Mouse (Mus musculus): Measurements from ENCODE around the gene Dlx2. TPM values are rescaled to one million over a fixed set of nuclear protein-coding genes. Genes with fewer than 3 reads are reported as not detected.

The Dlx2 gene
- polyA plus RNA-seq (2012; rRNA removed), result 0.11 TPM in 1 of 2 replicates, not detected in the other

GRCm38 (mm10) chr2:71546640-71547071, at the start of gene Dlx2:
Gene Dlx2 (minus strand): TSS chr2:71546754.
- Histone ChIP-seq H3K4me3 (ENCODE audit: control insufficient read depth, low read depth, low read length) (peak within 1 kb of the TSS; percentile 66), H3K36me3 (ENCODE audit: control insufficient read depth, insufficient read depth, low read length) (no peaks in the 10 kb centered on the region), H3K27ac (ENCODE audit: control insufficient read depth, insufficient read depth, low read depth, low read length) (no peak within 1 kb of the TSS), H3K4me1 (ENCODE audit: control insufficient read depth, insufficient read depth, low read length) (peaks cover 30% of the 10 kb centered on the region), H3K27me3 (ENCODE audit: control insufficient read depth, insufficient read depth, low read length) (peaks cover 18% of the 10 kb centered on the region)
- TF ChIP-seq POLR2A (IDR thresholded peaks at IDR 0.05; ENCODE audit: control insufficient read depth, low read depth, low read length) (no peak), CTCF (IDR thresholded peaks at IDR 0.05; ENCODE audit: control insufficient read depth, insufficient read depth, insufficient replicate concordance, low read depth, low read length) (no peak)

- Histone ChIP-seq H3K36me3 (ENCODE audit: control insufficient read depth, insufficient read depth, low read length) (no peaks in the 10 kb centered on the region), H3K4me1 (ENCODE audit: control insufficient read depth, insufficient read depth, low read length) (peaks cover 4% of the 10 kb centered on the region; the same call in 1 of the 2 replicates), H3K27ac (ENCODE audit: control insufficient read depth, insufficient read depth, low read depth, low read length) (no peak overlapping the region), H3K27me3 (ENCODE audit: control insufficient read depth, insufficient read depth, low read length) (no peaks in the 10 kb centered on the region), H3K4me3 (ENCODE audit: control insufficient read depth, low read depth, low read length) (no peak overlapping the region)
- TF ChIP-seq POLR2A (IDR thresholded peaks at IDR 0.05; ENCODE audit: control insufficient read depth, low read depth, low read length) (no peak), CTCF (IDR thresholded peaks at IDR 0.05; ENCODE audit: control insufficient read depth, insufficient read depth, insufficient replicate concordance, low read depth, low read length) (no peak)
These were observed 47.9 kb upstream of the Dlx2 start for GRCm38 (mm10) chr2:71594466-71594865.

GRCm38 (mm10) chr2:71589114-71589513, 42.6 kb upstream of the Dlx2 start:
- TF ChIP-seq POLR2A (IDR thresholded peaks at IDR 0.05; ENCODE audit: control insufficient read depth, low read depth, low read length), result no peak
- TF ChIP-seq CTCF (IDR thresholded peaks at IDR 0.05; ENCODE audit: control insufficient read depth, insufficient read depth, insufficient replicate concordance, low read depth, low read length), result no peak
- Histone ChIP-seq H3K4me3 (ENCODE audit: control insufficient read depth, low read depth, low read length) (no peak overlapping the region), H3K4me1 (ENCODE audit: control insufficient read depth, insufficient read depth, low read length) (peaks cover 4% of the 10 kb centered on the region; the same call in 1 of the 2 replicates), H3K36me3 (ENCODE audit: control insufficient read depth, insufficient read depth, low read length) (no peaks in the 10 kb centered on the region), H3K27me3 (ENCODE audit: control insufficient read depth, insufficient read depth, low read length) (no peaks in the 10 kb centered on the region), H3K27ac (ENCODE audit: control insufficient read depth, insufficient read depth, low read depth, low read length) (no peak overlapping the region)

- Histone ChIP-seq H3K27me3 (ENCODE audit: control insufficient read depth, insufficient read depth, low read length) (no peaks in the 10 kb centered on the region), H3K4me1 (ENCODE audit: control insufficient read depth, insufficient read depth, low read length) (peaks cover 6% of the 10 kb centered on the region; the same call in 1 of the 2 replicates), H3K27ac (ENCODE audit: control insufficient read depth, insufficient read depth, low read depth, low read length) (no peak overlapping the region), H3K4me3 (ENCODE audit: control insufficient read depth, low read depth, low read length) (no peak overlapping the region), H3K36me3 (ENCODE audit: control insufficient read depth, insufficient read depth, low read length) (no peaks in the 10 kb centered on the region)
- TF ChIP-seq CTCF (IDR thresholded peaks at IDR 0.05; ENCODE audit: control insufficient read depth, insufficient read depth, insufficient replicate concordance, low read depth, low read length), result no peak
- TF ChIP-seq POLR2A (IDR thresholded peaks at IDR 0.05; ENCODE audit: control insufficient read depth, low read depth, low read length), result no peak
These were observed 34.9 kb upstream of the Dlx2 start for GRCm38 (mm10) chr2:71581488-71581887.

DNA sequence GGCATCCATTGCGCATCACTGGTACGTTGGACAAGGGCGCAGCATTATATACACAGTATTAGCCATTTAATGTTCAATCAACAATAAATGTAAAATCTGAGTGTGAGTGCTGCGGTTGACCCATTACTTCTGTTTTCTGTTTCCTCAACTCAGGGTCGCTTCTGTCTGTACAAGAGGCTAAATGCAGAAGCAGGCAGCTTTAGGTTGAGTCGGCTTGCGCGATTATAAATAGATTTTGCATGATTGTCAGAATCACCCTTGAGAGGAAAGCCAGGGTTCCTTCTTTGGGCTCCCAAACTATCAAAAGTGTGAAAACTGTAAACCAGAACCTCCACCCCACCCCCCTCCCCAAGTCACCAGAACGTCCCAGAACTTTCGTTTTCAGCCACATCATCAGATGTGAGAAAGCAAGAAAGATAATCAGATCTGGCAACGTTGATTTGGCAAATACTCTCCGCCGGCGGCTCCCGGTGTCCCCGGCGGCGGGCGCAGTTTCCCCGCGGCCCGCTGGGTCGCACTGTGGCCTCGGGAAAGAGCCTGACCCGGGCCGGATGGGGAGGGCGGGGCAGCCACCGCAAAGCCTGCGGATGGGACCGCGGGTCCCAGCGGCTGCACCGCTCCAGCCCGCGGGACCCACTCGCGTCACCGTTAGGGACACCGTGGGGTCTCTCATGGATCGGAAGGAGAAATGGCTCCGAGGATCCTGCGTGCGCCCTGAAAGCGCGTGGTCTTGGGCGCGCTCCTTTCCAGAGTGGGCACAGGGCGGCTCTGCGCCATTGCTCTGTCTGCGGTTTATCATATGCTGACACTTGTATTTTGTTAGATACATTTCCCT, 34.3 kb upstream of the Dlx2 start:
- H3K27me3 ChIP-seq (ENCODE audit: control insufficient read depth, insufficient read depth, low read length), result no peaks in the 10 kb centered on the region
- H3K4me3 ChIP-seq (ENCODE audit: control insufficient read depth, low read depth, low read length), result peak overlapping the region; percentile 61
- H3K27ac ChIP-seq (ENCODE audit: control insufficient read depth, insufficient read depth, low read depth, low read length), result no peak overlapping the region
- H3K4me1 ChIP-seq (ENCODE audit: control insufficient read depth, insufficient read depth, low read length), result peaks cover 6% of the 10 kb centered on the region; the same call in 1 of the 2 replicates
- TF ChIP-seq CTCF (IDR thresholded peaks at IDR 0.05; ENCODE audit: control insufficient read depth, insufficient read depth, insufficient replicate concordance, low read depth, low read length), result 0 out of 2 replicates have a peak, but pooled peaks have one; percentile 3
- TF ChIP-seq POLR2A (IDR thresholded peaks at IDR 0.05; ENCODE audit: control insufficient read depth, low read depth, low read length), result no peak
- H3K36me3 ChIP-seq (ENCODE audit: control insufficient read depth, insufficient read depth, low read length), result no peaks in the 10 kb centered on the region

DNA sequence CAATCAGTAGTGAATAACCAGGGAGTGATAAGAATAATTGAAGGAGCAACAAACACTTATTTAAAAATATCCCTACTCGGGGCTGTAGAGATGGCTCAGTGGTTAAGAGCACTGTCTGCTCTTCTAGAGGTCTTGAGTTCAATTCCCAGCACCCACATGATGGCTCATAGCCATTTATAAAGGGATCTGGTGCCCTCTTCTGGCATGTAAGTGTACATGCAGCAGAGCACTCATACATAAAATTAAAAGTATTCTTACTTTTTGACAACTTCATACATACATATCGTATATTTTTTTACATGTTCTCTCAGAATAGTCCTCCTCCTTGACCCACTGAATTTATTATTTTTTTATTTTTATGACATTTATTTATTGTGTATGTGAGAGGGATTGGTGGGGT, 30.5 kb upstream of the Dlx2 start:
- H3K27me3 ChIP-seq (ENCODE audit: control insufficient read depth, insufficient read depth, low read length), result no peaks in the 10 kb centered on the region
- H3K4me3 ChIP-seq (ENCODE audit: control insufficient read depth, low read depth, low read length), result no peak overlapping the region
- H3K36me3 ChIP-seq (ENCODE audit: control insufficient read depth, insufficient read depth, low read length), result no peaks in the 10 kb centered on the region
- peaks cover 6% of the 10 kb centered on the region; the same call in 1 of the 2 replicates for H3K4me1 ChIP-seq (ENCODE audit: control insufficient read depth, insufficient read depth, low read length)
- TF ChIP-seq POLR2A (IDR thresholded peaks at IDR 0.05; ENCODE audit: control insufficient read depth, low read depth, low read length), result no peak
- no peak for TF ChIP-seq CTCF (IDR thresholded peaks at IDR 0.05; ENCODE audit: control insufficient read depth, insufficient read depth, insufficient replicate concordance, low read depth, low read length)
- no peak overlapping the region for H3K27ac ChIP-seq (ENCODE audit: control insufficient read depth, insufficient read depth, low read depth, low read length)

GRCm38 (mm10) chr2:71573736-71574135, 27.2 kb upstream of the Dlx2 start:
- Histone ChIP-seq H3K4me3 (ENCODE audit: control insufficient read depth, low read depth, low read length) (no peak overlapping the region), H3K36me3 (ENCODE audit: control insufficient read depth, insufficient read depth, low read length) (no peaks in the 10 kb centered on the region), H3K27ac (ENCODE audit: control insufficient read depth, insufficient read depth, low read depth, low read length) (no peak overlapping the region), H3K27me3 (ENCODE audit: control insufficient read depth, insufficient read depth, low read length) (no peaks in the 10 kb centered on the region), H3K4me1 (ENCODE audit: control insufficient read depth, insufficient read depth, low read length) (no peaks in the 10 kb centered on the region)
- TF ChIP-seq POLR2A (IDR thresholded peaks at IDR 0.05; ENCODE audit: control insufficient read depth, low read depth, low read length) (no peak), CTCF (IDR thresholded peaks at IDR 0.05; ENCODE audit: control insufficient read depth, insufficient read depth, insufficient replicate concordance, low read depth, low read length) (no peak)

Measured in testis, adult 2 months (tissue).